Mouse (Mus musculus) liver, postnatal 0 days (tissue): ENCODE data around the gene 1500009C09Rik.

Experiments
- CTCF ChIP-seq: sonication (generic); IDR thresholded peaks from 2 replicates; pipeline ENCODE4 v1.5.1; 2016; ENCODE audit warnings: antibody characterized with exemption, low read depth
- EP300 ChIP-seq: IDR thresholded peaks from 2 replicates; pipeline ENCODE4 v1.6.1; 2016; ENCODE audit warnings: antibody characterized with exemption, low read depth, mild to moderate bottlenecking

DNA sequence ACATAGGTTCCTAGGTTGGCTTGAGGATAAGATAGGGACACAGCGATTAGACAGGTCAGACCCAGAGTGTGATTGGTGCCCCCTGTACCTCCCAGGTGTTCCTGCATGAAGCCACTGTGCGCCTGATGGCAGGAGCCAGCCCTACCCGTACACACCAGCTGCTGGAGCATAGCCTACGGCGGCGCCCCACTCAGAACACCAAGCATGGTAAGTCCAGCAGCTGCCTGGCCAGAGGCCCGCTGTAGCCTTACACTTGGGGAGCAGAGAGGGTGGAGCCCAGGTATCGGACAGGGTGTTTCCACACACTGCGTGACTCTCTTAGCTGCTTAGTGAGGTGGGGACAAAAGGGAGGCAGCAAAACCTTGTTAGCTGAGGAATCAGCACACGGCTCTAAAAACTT is 49.1 kb upstream of the 1500009C09Rik start:
- TF ChIP-seq CTCF (no peak), EP300 (no peak)
